Comparison of ENCODE assay signal across 8 mouse cellular contexts in genomic region chr5:111675673-111676261, GRCm38 (mm10). TPM values are rescaled to one million over a fixed set of nuclear protein-coding genes. Genes with fewer than 3 reads are reported as not detected.
DNase-seq lines count a peak whose midpoint lies in the region; ATAC-seq and TF ChIP-seq lines count a peak whose summit lies in the region.

No protein-coding gene starts in this region.

- H3K36me3 ChIP-seq in liver, embryonic 11.5 days (ENCODE audit: control insufficient read depth, insufficient read depth, low read length): no peaks in the 10 kb centered on the region
- no peaks in the 10 kb centered on the region for H3K36me3 ChIP-seq in embryonic facial prominence, embryonic 15.5 days
- no peaks in the 10 kb centered on the region for H3K36me3 ChIP-seq in heart, embryonic 12.5 days
- H3K36me3 ChIP-seq in kidney, embryonic 14.5 days (ENCODE audit: control insufficient read depth, insufficient read depth, low read length): no peaks in the 10 kb centered on the region
- H3K36me3 ChIP-seq in testis, adult 2 months (ENCODE audit: control insufficient read depth, insufficient read depth, low read length): no peaks in the 10 kb centered on the region

- ATAC-seq in liver, embryonic 11.5 days (replicated peaks; ENCODE audit: low FRiP score): no peak
- ATAC-seq in embryonic facial prominence, embryonic 15.5 days (ENCODE audit: insufficient number of reproducible peaks, low FRiP score, low TSS enrichment, low read depth): peak; percentile 88
- ATAC-seq in heart, embryonic 12.5 days (ENCODE audit: insufficient number of reproducible peaks, low FRiP score): peak; percentile 83
- ATAC-seq in kidney, embryonic 14.5 days (ENCODE audit: low FRiP score, low TSS enrichment): peak; percentile 90

- no peak overlapping the region for H3K9ac ChIP-seq in liver, embryonic 11.5 days (ENCODE audit: low read depth, low read length)
- H3K9ac ChIP-seq in embryonic facial prominence, embryonic 15.5 days: no peak overlapping the region
- no peak overlapping the region for H3K9ac ChIP-seq in heart, embryonic 12.5 days
- no peak overlapping the region for H3K9ac ChIP-seq in kidney, embryonic 14.5 days (ENCODE audit: low read depth, low read length)

- H3K4me1 ChIP-seq in liver, embryonic 11.5 days (replicated peaks; ENCODE audit: control insufficient read depth, insufficient read depth, low read length): no peaks in the 10 kb centered on the region
- peaks cover 59% of the 10 kb centered on the region for H3K4me1 ChIP-seq in embryonic facial prominence, embryonic 15.5 days
- H3K4me1 ChIP-seq in heart, embryonic 12.5 days (replicated peaks): peaks cover 41% of the 10 kb centered on the region
- peaks cover 23% of the 10 kb centered on the region for H3K4me1 ChIP-seq in kidney, embryonic 14.5 days (ENCODE audit: control insufficient read depth, insufficient read depth, low read length)
- peaks cover 2% of the 10 kb centered on the region; the same call in 1 of the 2 replicates for H3K4me1 ChIP-seq in testis, adult 2 months (ENCODE audit: control insufficient read depth, insufficient read depth, low read length)

- no peak overlapping the region; the same call in 1 of the 2 replicates for H3K27ac ChIP-seq in liver, embryonic 11.5 days (ENCODE audit: low read depth, low read length)
- peak overlapping the region; percentile 80 for H3K27ac ChIP-seq in embryonic facial prominence, embryonic 15.5 days (replicated peaks)
- H3K27ac ChIP-seq in heart, embryonic 12.5 days (ENCODE audit: poor library complexity, severe bottlenecking): peak overlapping the region; percentile 76
- H3K27ac ChIP-seq in kidney, embryonic 14.5 days (ENCODE audit: low read depth, low read length): peak overlapping the region; percentile 63; the same call in 1 of the 2 replicates
- no peak overlapping the region for H3K27ac ChIP-seq in testis, adult 2 months (ENCODE audit: control insufficient read depth, insufficient read depth, low read depth, low read length)

- no peak overlapping the region for H3K4me3 ChIP-seq in liver, embryonic 11.5 days (ENCODE audit: low read depth, low read length)
- no peak overlapping the region for H3K4me3 ChIP-seq in embryonic facial prominence, embryonic 15.5 days (replicated peaks)
- no peak overlapping the region for H3K4me3 ChIP-seq in heart, embryonic 12.5 days
- no peak overlapping the region for H3K4me3 ChIP-seq in kidney, embryonic 14.5 days (ENCODE audit: low read length)
- no peak overlapping the region for H3K4me3 ChIP-seq in testis, adult 2 months (ENCODE audit: control insufficient read depth, low read depth, low read length)

- peaks cover 2% of the 10 kb centered on the region; the same call in 1 of the 2 replicates for H3K27me3 ChIP-seq in liver, embryonic 11.5 days (replicated peaks; ENCODE audit: control insufficient read depth, insufficient read depth, low read length)
- H3K27me3 ChIP-seq in embryonic facial prominence, embryonic 15.5 days: no peaks in the 10 kb centered on the region
- H3K27me3 ChIP-seq in heart, embryonic 12.5 days (replicated peaks): peaks cover 25% of the 10 kb centered on the region
- H3K27me3 ChIP-seq in kidney, embryonic 14.5 days (ENCODE audit: control insufficient read depth, insufficient read depth, low read length): no peaks in the 10 kb centered on the region; the same call in 1 of the 2 replicates
- no peaks in the 10 kb centered on the region for H3K27me3 ChIP-seq in testis, adult 2 months (ENCODE audit: control insufficient read depth, insufficient read depth, low read length)

- no peak for TF ChIP-seq POLR2A in testis, adult 2 months (IDR thresholded peaks at IDR 0.05; ENCODE audit: control insufficient read depth, low read depth, low read length)

- WGBS in liver, embryonic 11.5 days: 23% methylated on average over 8 of the region's 8 CpGs
- WGBS in embryonic facial prominence, embryonic 15.5 days: 3% methylated on average over 8 of the region's 8 CpGs
- WGBS in heart, embryonic 12.5 days: 7% methylated on average over 8 of the region's 8 CpGs
- WGBS in kidney, embryonic 14.5 days: 8% methylated on average over 8 of the region's 8 CpGs

- peak; percentile 51 for DNase-seq in liver
- DNase-seq in liver, embryonic 11.5 days (ENCODE audit: low spot score): no peak
- DNase-seq in lung, postnatal 14 days: peak; percentile 80
- no peak for DNase-seq in B cell, adult 2 months

- TF ChIP-seq CTCF in testis, adult 2 months (IDR thresholded peaks at IDR 0.05; ENCODE audit: control insufficient read depth, insufficient read depth, insufficient replicate concordance, low read depth, low read length): 0 out of 2 replicates have a peak, but pooled peaks have one; percentile 18

- H3K9me3 ChIP-seq in liver, embryonic 11.5 days (ENCODE audit: control insufficient read depth, low read length): no peaks in the 10 kb centered on the region
- H3K9me3 ChIP-seq in embryonic facial prominence, embryonic 15.5 days (replicated peaks): no peaks in the 10 kb centered on the region
- no peaks in the 10 kb centered on the region for H3K9me3 ChIP-seq in heart, embryonic 12.5 days (replicated peaks)
- no peaks in the 10 kb centered on the region for H3K9me3 ChIP-seq in kidney, embryonic 14.5 days (ENCODE audit: control insufficient read depth, low read length)

- no peak overlapping the region for H3K4me2 ChIP-seq in liver, embryonic 11.5 days
- 0 out of 2 replicates have a peak overlapping the region, but pooled peaks have one; percentile 6 for H3K4me2 ChIP-seq in embryonic facial prominence, embryonic 15.5 days (replicated peaks)
- H3K4me2 ChIP-seq in heart, embryonic 12.5 days: no peak overlapping the region
- H3K4me2 ChIP-seq in kidney, embryonic 14.5 days (replicated peaks; ENCODE audit: low read depth, low read length): no peak overlapping the region

RNA-seq across cellular contexts. Expression of gene Gm26897, which starts 58.0 kb away (rescaled TPM):
- polyA plus RNA-seq in liver, embryonic 11.5 days (2014; fragmentation: Nextera tagmentation; extraction: Ambion mirVana): not detected in 2 replicates
- not detected in 2 replicates for polyA plus RNA-seq in embryonic facial prominence, embryonic 15.5 days (2015; fragmentation: Nextera tagmentation; extraction: Ambion mirVana)
- not detected in 2 replicates for polyA plus RNA-seq in heart, embryonic 12.5 days (2016; fragmentation: Nextera tagmentation; extraction: Ambion mirVana)
- polyA plus RNA-seq in kidney, embryonic 14.5 days (2014; fragmentation: Nextera tagmentation; extraction: Ambion mirVana): not detected in 2 replicates
- polyA plus RNA-seq in testis, adult 2 months (2012; rRNA removed): not detected in 2 replicates

Comparison
In these comparisons a context has a peak if more than half of its experiments do, and no peak if none do; other contexts are left out.
1. DNase-seq: peak in liver (single experiment) and lung, postnatal 14 days (single experiment); none in liver, embryonic 11.5 days (single experiment) and B cell, adult 2 months (0 of 2).
2. H3K27ac ChIP-seq: peak in embryonic facial prominence, embryonic 15.5 days (single experiment), heart, embryonic 12.5 days (single experiment) and kidney, embryonic 14.5 days (single experiment); none in liver, embryonic 11.5 days (single experiment) and testis, adult 2 months (single experiment).